Mouse (Mus musculus) thymus, postnatal 4 days (tissue): ENCODE measurements around the gene Pax5.

Experiments
- DNase-seq: peaks from one replicate; pipeline ENCODE4 v3.0.0; 2021

Gene Pax5

GRCm38 (mm10) chr4:44533286-44533685 is 177.0 kb downstream of the Pax5 start:
- DNase-seq: no peak

GRCm38 (mm10) chr4:44532731-44533130 is 177.6 kb downstream of the Pax5 start:
- no peak for DNase-seq

DNA sequence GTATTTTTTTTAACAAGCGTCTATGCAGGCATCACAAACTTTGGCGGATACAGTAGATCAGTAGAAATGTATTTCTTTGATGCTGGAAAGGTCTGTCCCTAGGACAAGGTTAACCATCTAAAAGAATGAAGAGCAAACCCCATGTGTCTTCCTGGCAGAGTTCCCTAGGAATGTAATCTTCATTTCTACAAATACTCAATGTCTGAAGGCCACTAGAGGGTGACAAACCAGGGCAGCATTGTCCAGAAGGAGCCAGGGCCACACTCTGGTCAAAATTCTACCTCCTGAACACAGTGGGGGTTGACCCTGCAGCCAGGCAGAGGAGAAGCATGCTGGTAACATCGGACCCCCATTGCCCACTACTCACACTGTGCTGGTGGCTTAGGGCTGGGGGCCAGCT is 185.0 kb downstream of the Pax5 start:
- no peak for DNase-seq

- DNase-seq: no peak
Measured at GRCm38 (mm10) chr4:44518923-44519322, 191.4 kb downstream of the Pax5 start.

- DNase-seq: no peak
Measured at GRCm38 (mm10) chr4:44513981-44514380, 196.3 kb downstream of the Pax5 start.

- peak; percentile 72 for DNase-seq
Measured at GRCm38 (mm10) chr4:44511682-44512081, 198.6 kb downstream of the Pax5 start.

GRCm38 (mm10) chr4:44508386-44509226 is 201.7 kb downstream of the Pax5 start:
- no peak for DNase-seq

DNA sequence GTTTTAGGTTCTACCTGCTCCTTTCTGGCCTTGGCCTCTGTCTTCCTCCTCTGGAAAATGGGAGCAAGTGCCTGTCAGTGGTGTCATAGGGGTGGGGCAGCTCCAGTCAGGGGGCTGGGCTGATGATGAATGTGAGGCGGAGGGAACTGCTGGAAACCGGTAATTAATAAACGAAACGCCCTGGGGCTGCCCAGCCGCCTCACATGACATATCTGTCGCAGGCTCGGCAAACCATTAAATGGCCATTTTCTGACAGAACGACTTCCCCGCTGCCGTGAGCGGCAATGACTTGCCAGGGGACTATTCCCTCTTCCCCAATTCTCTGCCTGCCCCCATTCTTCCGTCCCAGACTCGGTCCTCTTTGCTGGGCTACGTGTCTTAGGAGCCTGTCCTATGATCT is 202.4 kb downstream of the Pax5 start:
- no peak for DNase-seq

DNA sequence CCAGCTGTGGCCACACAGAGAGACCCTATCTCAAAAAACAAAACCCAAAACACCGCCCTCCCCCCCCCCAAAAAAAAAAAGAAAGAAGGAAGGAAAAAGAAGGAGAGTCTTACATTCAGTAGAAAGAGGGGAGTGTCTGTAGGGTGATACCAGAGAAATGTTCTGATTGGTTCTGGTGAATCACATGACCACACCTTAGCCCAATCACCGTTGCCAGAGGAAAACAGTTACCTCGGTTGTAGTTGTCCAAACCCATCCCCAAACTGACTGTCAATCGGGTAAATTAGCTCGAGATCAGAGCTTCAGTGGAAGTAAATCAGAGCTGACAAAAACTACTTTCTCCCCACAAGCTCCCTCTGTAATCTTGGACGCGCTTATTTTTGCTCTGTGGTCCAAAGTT is 205.3 kb downstream of the Pax5 start:
- no peak for DNase-seq

GRCm38 (mm10) chr4:44502196-44502867 is 208.0 kb downstream of the Pax5 start:
- no peak for DNase-seq

DNA sequence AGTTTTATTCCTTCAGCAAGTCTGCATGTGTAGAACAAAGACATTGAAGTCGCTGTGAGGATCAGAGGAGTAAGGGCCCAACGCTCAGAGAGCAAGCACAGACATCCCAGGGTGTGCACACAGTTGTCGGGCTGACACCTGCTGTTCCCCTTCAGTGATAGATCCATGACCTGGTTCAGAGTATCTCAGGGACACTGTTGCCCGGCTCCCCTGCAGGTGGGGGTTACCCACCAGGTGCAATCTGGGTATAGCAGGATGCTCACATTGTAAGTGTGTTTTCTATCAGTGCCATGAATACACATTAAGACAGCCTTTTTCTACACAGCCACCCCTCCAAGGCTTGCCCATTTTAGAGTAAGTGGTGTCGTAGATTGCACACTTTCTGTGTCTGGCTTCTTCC is 212.1 kb downstream of the Pax5 start:
- no peak for DNase-seq

DNA sequence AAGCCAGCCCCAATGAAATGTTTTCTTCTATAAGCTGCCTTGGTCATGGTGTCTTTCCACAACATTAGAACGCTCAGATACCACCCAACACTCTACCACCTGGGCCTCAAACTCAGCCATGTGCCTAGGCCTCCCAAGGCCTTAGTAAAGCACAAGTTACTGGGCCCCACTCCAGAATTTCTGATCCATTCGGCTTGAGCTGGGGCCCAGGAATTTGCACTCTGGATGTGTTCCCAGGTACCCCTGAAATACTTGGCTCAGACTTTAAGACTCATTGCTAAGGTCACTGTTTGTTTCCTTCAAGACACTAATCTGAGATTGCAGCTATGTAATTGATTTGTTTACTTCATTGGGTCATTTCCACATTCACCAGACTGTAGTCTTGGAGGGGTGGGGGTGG is 214.5 kb downstream of the Pax5 start:
- DNase-seq: no peak

- no peak for DNase-seq
Measured at GRCm38 (mm10) chr4:44493756-44494155, 216.5 kb downstream of the Pax5 start.

GRCm38 (mm10) chr4:44490872-44491271 is 219.4 kb downstream of the Pax5 start:
- DNase-seq: no peak

- no peak for DNase-seq
Measured at GRCm38 (mm10) chr4:44488702-44489101, 221.6 kb downstream of the Pax5 start.

- no peak for DNase-seq
Measured at GRCm38 (mm10) chr4:44488219-44488618, 222.1 kb downstream of the Pax5 start.

DNA sequence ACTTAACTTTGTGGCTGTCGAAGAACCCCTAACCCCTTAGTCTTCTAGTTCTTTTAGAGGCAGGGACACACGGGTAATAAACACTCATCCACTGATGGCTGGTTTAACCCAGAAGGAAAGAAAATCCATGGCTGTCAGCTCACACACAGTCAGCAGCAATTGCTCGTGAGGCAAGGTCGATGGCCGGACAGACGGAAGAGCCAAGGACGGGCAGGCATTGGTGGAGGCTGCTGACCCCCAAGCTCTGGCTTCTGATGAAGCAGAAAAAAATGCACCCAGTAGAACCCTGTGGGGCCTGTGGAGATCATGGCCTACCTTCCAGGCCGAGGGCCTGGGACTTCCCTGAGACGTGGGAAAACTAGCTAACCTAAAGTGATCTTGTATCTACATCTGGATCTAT is 227.4 kb downstream of the Pax5 start:
- no peak for DNase-seq

DNA sequence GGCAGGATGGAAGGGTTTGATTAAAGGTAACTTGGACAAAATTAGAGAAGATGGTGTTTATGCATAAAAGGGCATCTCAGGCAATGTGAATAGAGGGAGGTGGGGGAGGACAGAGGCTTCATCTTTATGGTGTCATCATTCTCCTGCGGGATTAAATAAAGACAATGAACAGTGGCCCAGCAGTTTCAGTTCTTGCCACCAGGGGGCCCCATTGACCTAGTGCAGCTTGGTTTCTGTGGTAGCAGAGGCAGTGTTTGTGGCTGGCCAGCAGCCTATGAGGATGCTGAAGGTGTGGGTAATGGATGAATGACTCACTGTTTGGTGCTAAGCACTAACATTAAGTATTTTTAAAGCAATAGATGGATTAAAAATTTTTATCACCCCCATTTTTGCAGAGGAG is 230.5 kb downstream of the Pax5 start:
- DNase-seq: peak; percentile 15
